Mouse (Mus musculus): ENCODE results near the gene E2f8. TPM values are rescaled to one million over a fixed set of nuclear protein-coding genes. Genes with fewer than 3 reads are reported as not detected.

Gene E2f8
- polyA plus RNA-seq (2014; fragmentation: Nextera tagmentation; extraction: Ambion mirVana), result 23.6 and 25.5 TPM in 2 replicates

- ATAC-seq (ENCODE audit: insufficient number of reproducible peaks, insufficient read depth, low FRiP score, low read depth), result peak; percentile 79
- Histone ChIP-seq H3K4me2 (replicated peaks; ENCODE audit: low read depth, low read length) (peak within 1 kb of the TSS; percentile 89), H3K9me3 (ENCODE audit: control insufficient read depth, low read depth, low read length) (no peaks in the 10 kb centered on the region), H3K4me1 (ENCODE audit: control insufficient read depth, insufficient read depth, low read length) (peaks cover 13% of the 10 kb centered on the region), H3K9ac (replicated peaks; ENCODE audit: low read depth, low read length) (peak within 1 kb of the TSS; percentile 86), H3K36me3 (ENCODE audit: control insufficient read depth, insufficient read depth, low read length) (peaks cover 6% of the 10 kb centered on the region; the same call in 1 of the 2 replicates), H3K27me3 (ENCODE audit: control insufficient read depth, insufficient read depth, low read length) (no peaks in the 10 kb centered on the region), H3K27ac (ENCODE audit: low read length) (peak within 1 kb of the TSS; percentile 87), H3K4me3 (ENCODE audit: low read depth, low read length) (peak within 1 kb of the TSS; percentile 87)
- WGBS, result under 1% methylated on average over 35 of the region's 41 CpGs
These were observed at the start of gene E2f8 for GRCm38 (mm10) chr7:48881486-48881885. TSS of gene E2f8 (minus strand) at chr7:48881596.

GRCm38 (mm10) chr7:48930399-48930798 lies 49.0 kb upstream of the E2f8 start:
- Histone ChIP-seq H3K4me1 (ENCODE audit: control insufficient read depth, insufficient read depth, low read length) (no peaks in the 10 kb centered on the region), H3K9ac (replicated peaks; ENCODE audit: low read depth, low read length) (no peak overlapping the region), H3K9me3 (ENCODE audit: control insufficient read depth, low read depth, low read length) (no peaks in the 10 kb centered on the region), H3K4me3 (ENCODE audit: low read depth, low read length) (no peak overlapping the region), H3K36me3 (ENCODE audit: control insufficient read depth, insufficient read depth, low read length) (no peaks in the 10 kb centered on the region), H3K4me2 (replicated peaks; ENCODE audit: low read depth, low read length) (no peak overlapping the region), H3K27ac (ENCODE audit: low read length) (no peak overlapping the region), H3K27me3 (ENCODE audit: control insufficient read depth, insufficient read depth, low read length) (no peaks in the 10 kb centered on the region)
- ATAC-seq (ENCODE audit: insufficient number of reproducible peaks, insufficient read depth, low FRiP score, low read depth), result no peak
- WGBS, result 50% methylated on average over 5 of the region's 5 CpGs

- ATAC-seq (ENCODE audit: insufficient number of reproducible peaks, insufficient read depth, low FRiP score, low read depth), result no peak
- Histone ChIP-seq H3K9me3 (ENCODE audit: control insufficient read depth, low read depth, low read length) (no peaks in the 10 kb centered on the region), H3K4me3 (ENCODE audit: low read depth, low read length) (no peak overlapping the region), H3K27ac (ENCODE audit: low read length) (no peak overlapping the region), H3K9ac (replicated peaks; ENCODE audit: low read depth, low read length) (no peak overlapping the region), H3K27me3 (ENCODE audit: control insufficient read depth, insufficient read depth, low read length) (no peaks in the 10 kb centered on the region), H3K4me2 (replicated peaks; ENCODE audit: low read depth, low read length) (no peak overlapping the region), H3K4me1 (ENCODE audit: control insufficient read depth, insufficient read depth, low read length) (no peaks in the 10 kb centered on the region), H3K36me3 (ENCODE audit: control insufficient read depth, insufficient read depth, low read length) (no peaks in the 10 kb centered on the region)
- 11% methylated on average over 3 of the region's 3 CpGs for WGBS
These were observed 47.0 kb upstream of the E2f8 start for GRCm38 (mm10) chr7:48928364-48928763.

GRCm38 (mm10) chr7:48925214-48925613 lies 43.8 kb upstream of the E2f8 start:
- no peaks in the 10 kb centered on the region for H3K4me1 ChIP-seq (ENCODE audit: control insufficient read depth, insufficient read depth, low read length)
- H3K9me3 ChIP-seq (ENCODE audit: control insufficient read depth, low read depth, low read length), result no peaks in the 10 kb centered on the region
- no peak overlapping the region for H3K4me3 ChIP-seq (ENCODE audit: low read depth, low read length)
- no peak overlapping the region for H3K4me2 ChIP-seq (replicated peaks; ENCODE audit: low read depth, low read length)
- no peak overlapping the region for H3K9ac ChIP-seq (replicated peaks; ENCODE audit: low read depth, low read length)
- no peak for ATAC-seq (ENCODE audit: insufficient number of reproducible peaks, insufficient read depth, low FRiP score, low read depth)
- no peaks in the 10 kb centered on the region for H3K27me3 ChIP-seq (ENCODE audit: control insufficient read depth, insufficient read depth, low read length)
- H3K27ac ChIP-seq (ENCODE audit: low read length), result no peak overlapping the region
- WGBS, result 71% methylated on average over 3 of the region's 3 CpGs
- H3K36me3 ChIP-seq (ENCODE audit: control insufficient read depth, insufficient read depth, low read length), result no peaks in the 10 kb centered on the region

GRCm38 (mm10) chr7:48923620-48924019 lies 42.2 kb upstream of the E2f8 start:
- Histone ChIP-seq H3K4me1 (ENCODE audit: control insufficient read depth, insufficient read depth, low read length) (no peaks in the 10 kb centered on the region), H3K36me3 (ENCODE audit: control insufficient read depth, insufficient read depth, low read length) (no peaks in the 10 kb centered on the region), H3K4me2 (replicated peaks; ENCODE audit: low read depth, low read length) (no peak overlapping the region), H3K9me3 (ENCODE audit: control insufficient read depth, low read depth, low read length) (no peaks in the 10 kb centered on the region), H3K27ac (ENCODE audit: low read length) (no peak overlapping the region), H3K9ac (replicated peaks; ENCODE audit: low read depth, low read length) (no peak overlapping the region), H3K4me3 (ENCODE audit: low read depth, low read length) (no peak overlapping the region), H3K27me3 (ENCODE audit: control insufficient read depth, insufficient read depth, low read length) (no peaks in the 10 kb centered on the region)
- 64% methylated on average over 10 of the region's 10 CpGs for WGBS
- no peak for ATAC-seq (ENCODE audit: insufficient number of reproducible peaks, insufficient read depth, low FRiP score, low read depth)

GRCm38 (mm10) chr7:48918389-48918788 lies 37.0 kb upstream of the E2f8 start:
- 48% methylated on average over 11 of the region's 11 CpGs for WGBS
- H3K4me3 ChIP-seq (ENCODE audit: low read depth, low read length), result no peak overlapping the region
- no peaks in the 10 kb centered on the region for H3K27me3 ChIP-seq (ENCODE audit: control insufficient read depth, insufficient read depth, low read length)
- H3K4me2 ChIP-seq (replicated peaks; ENCODE audit: low read depth, low read length), result no peak overlapping the region
- ATAC-seq (ENCODE audit: insufficient number of reproducible peaks, insufficient read depth, low FRiP score, low read depth), result no peak
- no peaks in the 10 kb centered on the region for H3K9me3 ChIP-seq (ENCODE audit: control insufficient read depth, low read depth, low read length)
- no peak overlapping the region for H3K9ac ChIP-seq (replicated peaks; ENCODE audit: low read depth, low read length)
- H3K4me1 ChIP-seq (ENCODE audit: control insufficient read depth, insufficient read depth, low read length), result no peaks in the 10 kb centered on the region
- no peaks in the 10 kb centered on the region for H3K36me3 ChIP-seq (ENCODE audit: control insufficient read depth, insufficient read depth, low read length)
- H3K27ac ChIP-seq (ENCODE audit: low read length), result no peak overlapping the region

GRCm38 (mm10) chr7:48917988-48918387 lies 36.6 kb upstream of the E2f8 start:
- H3K4me2 ChIP-seq (replicated peaks; ENCODE audit: low read depth, low read length), result no peak overlapping the region
- no peaks in the 10 kb centered on the region for H3K4me1 ChIP-seq (ENCODE audit: control insufficient read depth, insufficient read depth, low read length)
- H3K4me3 ChIP-seq (ENCODE audit: low read depth, low read length), result no peak overlapping the region
- H3K27me3 ChIP-seq (ENCODE audit: control insufficient read depth, insufficient read depth, low read length), result no peaks in the 10 kb centered on the region
- 37% methylated on average over 5 of the region's 5 CpGs for WGBS
- H3K27ac ChIP-seq (ENCODE audit: low read length), result no peak overlapping the region
- ATAC-seq (ENCODE audit: insufficient number of reproducible peaks, insufficient read depth, low FRiP score, low read depth), result no peak
- no peaks in the 10 kb centered on the region for H3K36me3 ChIP-seq (ENCODE audit: control insufficient read depth, insufficient read depth, low read length)
- H3K9ac ChIP-seq (replicated peaks; ENCODE audit: low read depth, low read length), result no peak overlapping the region
- H3K9me3 ChIP-seq (ENCODE audit: control insufficient read depth, low read depth, low read length), result no peaks in the 10 kb centered on the region

GRCm38 (mm10) chr7:48917463-48917862 lies 36.1 kb upstream of the E2f8 start:
- Histone ChIP-seq H3K9me3 (ENCODE audit: control insufficient read depth, low read depth, low read length) (no peaks in the 10 kb centered on the region), H3K4me1 (ENCODE audit: control insufficient read depth, insufficient read depth, low read length) (no peaks in the 10 kb centered on the region), H3K4me3 (ENCODE audit: low read depth, low read length) (no peak overlapping the region), H3K27me3 (ENCODE audit: control insufficient read depth, insufficient read depth, low read length) (no peaks in the 10 kb centered on the region), H3K27ac (ENCODE audit: low read length) (no peak overlapping the region), H3K9ac (replicated peaks; ENCODE audit: low read depth, low read length) (no peak overlapping the region), H3K4me2 (replicated peaks; ENCODE audit: low read depth, low read length) (no peak overlapping the region), H3K36me3 (ENCODE audit: control insufficient read depth, insufficient read depth, low read length) (no peaks in the 10 kb centered on the region)
- ATAC-seq (ENCODE audit: insufficient number of reproducible peaks, insufficient read depth, low FRiP score, low read depth), result no peak
- WGBS, result 25% methylated on average over 5 of the region's 5 CpGs

Data from stomach, embryonic 14.5 days (tissue).